Mouse (Mus musculus) embryonic facial prominence, embryonic 11.5 days (tissue): ENCODE data around the gene Tst. TPM values are rescaled to one million over a fixed set of nuclear protein-coding genes. Genes with fewer than 3 reads are reported as not detected.

Experiments used
- ATAC-seq: fragments of 200-750 bp; cut with Nextera tagmentation; replicated peaks from 2 replicates; pipeline ENCODE4 v1.8.0; 2017; ENCODE audit warnings: low read depth; ENCODE audit not compliant: insufficient number of reproducible peaks, low FRiP score, low TSS enrichment
- DNase-seq: peaks from one replicate; pipeline ENCODE4 v3.0.0-alpha.2; 2015; ENCODE audit warnings: low spot score
- H3K27ac ChIP-seq: fragments of 300-500 bp; sonication (generic); replicated peaks from 2 replicates; pipeline ENCODE4 v1.5.1; 2014; ENCODE audit warnings: mild to moderate bottlenecking, low read depth, low read length, control low read depth
- H3K27me3 ChIP-seq: fragments of 300-500 bp; sonication (generic); 2 replicates; pipeline ENCODE4 v1.6.1; 2014; ENCODE audit warnings: mild to moderate bottlenecking, low read length, moderate library complexity, mixed read lengths; ENCODE audit not compliant: control insufficient read depth, insufficient read depth
- H3K36me3 ChIP-seq: fragments of 300-500 bp; sonication (generic); replicated peaks from 2 replicates; pipeline ENCODE4 v1.6.1; 2014; ENCODE audit warnings: low read depth, mild to moderate bottlenecking, low read length, moderate library complexity, mixed read lengths; ENCODE audit not compliant: control insufficient read depth, insufficient read depth
- H3K4me1 ChIP-seq: fragments of 300-500 bp; sonication (generic); 2 replicates; pipeline ENCODE4 v1.6.1; 2014; ENCODE audit warnings: low read length, mixed read lengths; ENCODE audit not compliant: control insufficient read depth, insufficient read depth
- H3K4me2 ChIP-seq: fragments of 300-500 bp; sonication (generic); 2 replicates; pipeline ENCODE4 v1.6.1; 2014; ENCODE audit warnings: low read depth, mild to moderate bottlenecking, control low read depth, low read length, moderate library complexity
- H3K4me3 ChIP-seq: fragments of 300-500 bp; sonication (generic); 2 replicates; pipeline ENCODE4 v1.5.1; 2014; ENCODE audit warnings: low read depth, low read length, control low read depth
- H3K9ac ChIP-seq: fragments of 300-500 bp; sonication (generic); replicated peaks from 2 replicates; pipeline ENCODE4 v1.6.1; 2014; ENCODE audit warnings: mild to moderate bottlenecking, control low read depth, low read length
- H3K9me3 ChIP-seq: fragments of 300-500 bp; sonication (generic); replicated peaks from 2 replicates; pipeline ENCODE4 v1.6.1; 2016; ENCODE audit warnings: mild to moderate bottlenecking, low read length, inconsistent platforms, mixed read lengths; ENCODE audit not compliant: control insufficient read depth
- WGBS: fragments of 180-500 bp; shearing (Covaris S2); extraction: QIAGEN DNeasy Blood & Tissue Kit; methylation state at CpG from one replicate; pipeline ENCODE4 v1.1.7; 2014; 5-methylcytosine and 5-hydroxymethylcytosine counted together
- polyA plus RNA-seq: library from polyadenylated mRNA; unstranded; fragments of >200 nt; fragmentation: Nextera tagmentation; extraction: Ambion mirVana; gene quantifications from 2 replicates; pipeline ENCODE4 v1.2.1, GENCODE M21; 2014

Gene Tst
- polyA plus RNA-seq, 1 experiment from 2014 or later, result 9.7 TPM

DNA sequence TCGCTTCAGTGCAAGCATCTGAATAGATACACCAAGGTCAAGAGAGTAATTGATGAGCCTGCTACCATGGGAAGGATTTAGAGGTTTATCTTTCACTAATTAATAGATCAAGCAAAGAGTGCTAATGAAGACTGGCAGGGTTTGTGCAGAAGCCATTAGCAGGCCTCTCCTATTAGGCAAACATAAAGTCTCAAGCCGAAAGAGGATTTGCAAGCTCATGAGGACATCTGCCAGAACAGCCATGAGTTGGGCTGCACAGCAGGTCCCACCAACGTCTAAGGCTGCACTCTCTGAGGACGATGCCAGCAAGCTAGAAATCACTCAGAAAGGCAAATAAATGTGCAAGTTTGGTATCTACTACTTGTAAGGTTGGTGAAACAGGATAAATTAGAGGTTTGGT lies 25.0 kb downstream of the Tst start:
- H3K36me3 ChIP-seq, result no peaks in the 10 kb centered on the region
- DNase-seq (no peak), ATAC-seq (no peak)
- no peak overlapping the region for H3K4me2 ChIP-seq
- no peak overlapping the region for H3K9ac ChIP-seq
- H3K27ac ChIP-seq, result no peak overlapping the region
- H3K27me3 ChIP-seq, result no peaks in the 10 kb centered on the region
- WGBS, result 73% methylated on average over 4 of the region's 4 CpGs
- H3K9me3 ChIP-seq, result no peaks in the 10 kb centered on the region
- H3K4me3 ChIP-seq, result no peak overlapping the region
- no peaks in the 10 kb centered on the region for H3K4me1 ChIP-seq

DNA sequence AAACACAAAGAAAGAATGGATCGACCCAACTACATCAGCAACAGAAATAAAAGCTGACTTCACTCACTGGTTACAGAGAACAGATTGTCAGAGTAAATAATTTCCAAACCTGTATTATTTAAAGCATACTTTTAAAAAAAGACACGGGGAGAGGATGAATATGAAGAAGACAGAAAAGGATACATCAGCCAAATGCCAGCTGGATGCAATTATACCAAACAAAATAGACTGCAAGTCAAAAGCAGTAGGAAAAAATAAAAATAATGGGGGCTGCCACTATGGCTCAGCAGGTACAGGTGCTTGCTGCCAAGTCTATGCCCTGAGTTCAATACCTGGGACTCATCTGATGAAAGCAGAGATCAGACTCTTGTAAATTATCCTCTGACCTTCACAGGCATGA lies 25.5 kb downstream of the Tst start:
- Histone ChIP-seq H3K36me3 (no peaks in the 10 kb centered on the region), H3K27ac (no peak overlapping the region), H3K27me3 (no peaks in the 10 kb centered on the region), H3K4me3 (no peak overlapping the region), H3K9ac (no peak overlapping the region), H3K4me2 (no peak overlapping the region), H3K4me1 (no peaks in the 10 kb centered on the region), H3K9me3 (no peaks in the 10 kb centered on the region)
- WGBS, result 77% methylated on average over 2 of the region's 2 CpGs
- ATAC-seq (no peak), DNase-seq (no peak)

DNA sequence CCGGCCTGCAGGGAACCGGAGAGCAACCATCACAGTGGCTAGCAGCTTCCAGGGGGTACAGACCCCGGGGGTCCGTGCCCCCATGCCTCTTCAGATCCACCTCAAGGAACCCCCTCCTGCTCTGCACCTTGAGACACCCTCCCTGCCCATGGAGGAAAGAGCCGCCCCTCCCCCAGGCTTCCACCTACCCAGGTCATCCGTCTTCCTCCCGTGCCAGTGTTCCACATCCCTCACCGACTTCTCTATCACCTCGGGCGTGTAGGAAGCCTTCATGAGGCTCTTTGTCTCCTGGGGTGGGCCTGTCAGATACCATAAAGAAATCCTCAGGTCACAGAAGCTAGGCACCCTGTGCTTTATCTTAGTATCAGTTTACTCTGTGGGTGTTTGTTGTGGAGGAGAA lies 27.2 kb downstream of the Tst start:
- H3K36me3 ChIP-seq, result no peaks in the 10 kb centered on the region
- DNase-seq, result no peak
- 85% methylated on average over 10 of the region's 10 CpGs for WGBS

DNA sequence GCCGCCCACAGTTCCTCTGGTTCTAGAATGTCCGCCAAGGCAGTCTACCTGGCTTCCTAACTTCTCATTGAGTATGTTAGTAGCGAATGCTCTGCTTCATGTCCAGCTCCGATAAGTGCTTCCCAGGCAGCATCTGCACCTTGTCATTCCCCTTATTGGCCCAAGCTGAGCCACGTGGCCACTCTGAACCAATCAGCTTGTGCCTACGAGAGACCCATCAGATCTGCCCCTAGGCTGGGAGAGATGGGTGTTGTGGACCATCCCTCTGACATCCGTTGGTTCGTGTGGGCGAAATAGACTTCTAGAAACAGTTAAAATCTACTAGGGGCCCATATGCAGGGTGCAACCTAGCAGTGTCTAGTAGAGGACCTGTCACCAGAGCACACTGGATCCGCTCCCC lies 27.8 kb downstream of the Tst start:
- no peaks in the 10 kb centered on the region for H3K9me3 ChIP-seq
- WGBS, result 86% methylated on average over 10 of the region's 10 CpGs
- H3K9ac ChIP-seq, result no peak overlapping the region
- H3K4me1 ChIP-seq, result no peaks in the 10 kb centered on the region
- H3K4me3 ChIP-seq, result no peak overlapping the region
- H3K36me3 ChIP-seq, result no peaks in the 10 kb centered on the region
- H3K4me2 ChIP-seq, result no peak overlapping the region
- ATAC-seq, result no peak
- no peak overlapping the region for H3K27ac ChIP-seq
- no peaks in the 10 kb centered on the region for H3K27me3 ChIP-seq
- DNase-seq, result no peak

More for the DNA sequence above, 27.2 kb downstream of the Tst start:
- Histone ChIP-seq H3K27ac (no peak overlapping the region), H3K4me3 (no peak overlapping the region), H3K4me1 (no peaks in the 10 kb centered on the region), H3K9ac (no peak overlapping the region), H3K9me3 (no peaks in the 10 kb centered on the region), H3K27me3 (no peaks in the 10 kb centered on the region), H3K4me2 (no peak overlapping the region)
- ATAC-seq, result no peak

DNA sequence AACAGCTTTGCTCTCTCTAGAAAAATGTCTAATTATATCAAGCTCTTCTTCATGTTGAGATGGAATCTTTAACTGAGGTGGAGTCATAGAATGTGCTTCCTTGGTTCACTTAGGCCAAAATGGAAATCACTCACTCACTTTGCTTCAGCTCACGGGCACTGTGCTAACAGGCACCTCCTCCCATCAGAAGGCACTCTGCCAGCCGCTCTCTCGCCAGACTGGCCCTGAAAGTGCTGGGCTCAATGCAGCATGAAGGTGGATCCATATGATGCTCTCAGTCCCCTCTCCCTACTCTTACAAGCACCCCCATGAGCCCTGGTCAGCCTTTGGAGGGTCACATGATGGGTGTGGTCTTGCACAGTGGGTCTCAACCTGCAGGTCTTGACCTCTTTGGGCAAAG lies 31.5 kb downstream of the Tst start:
- H3K27me3 ChIP-seq, result no peaks in the 10 kb centered on the region; the same call in 1 of the 2 replicates
- no peaks in the 10 kb centered on the region for H3K4me1 ChIP-seq
- DNase-seq, result no peak
- H3K9me3 ChIP-seq, result no peaks in the 10 kb centered on the region
- ATAC-seq, result no peak
- WGBS, result 78% methylated on average over 3 of the region's 3 CpGs
- H3K4me3 ChIP-seq, result no peak overlapping the region
- H3K4me2 ChIP-seq, result no peak overlapping the region
- no peaks in the 10 kb centered on the region for H3K36me3 ChIP-seq
- H3K9ac ChIP-seq, result no peak overlapping the region
- no peak overlapping the region for H3K27ac ChIP-seq

DNA sequence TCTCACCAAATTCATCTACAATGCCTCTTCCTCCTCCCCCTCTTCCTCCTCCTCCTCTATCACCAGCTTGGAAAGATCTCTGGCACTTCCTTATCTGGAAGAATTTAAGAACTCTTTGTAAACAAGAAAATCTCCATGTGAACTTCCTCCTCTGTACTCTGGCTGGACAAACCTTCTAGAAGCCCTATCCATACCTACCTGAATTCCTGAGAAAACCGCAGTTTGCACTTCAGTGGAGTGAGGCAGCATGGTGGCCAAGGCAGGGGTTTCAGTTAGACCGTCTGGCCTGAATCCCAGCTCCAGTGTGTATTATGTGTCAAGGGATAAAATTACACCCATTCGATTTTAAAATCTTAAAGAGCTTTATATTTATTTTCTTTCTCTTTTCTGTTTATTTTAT lies 32.9 kb downstream of the Tst start:
- 62% methylated on average over 3 of the region's 3 CpGs for whole genome bisulfite sequencing
- no peak for DNase-seq
- Histone ChIP-seq H3K36me3 (no peaks in the 10 kb centered on the region), H3K27me3 (no peaks in the 10 kb centered on the region; the same call in 1 of the 2 replicates), H3K27ac (no peak overlapping the region), H3K9me3 (no peaks in the 10 kb centered on the region), H3K4me2 (no peak overlapping the region), H3K4me3 (no peak overlapping the region), H3K9ac (no peak overlapping the region), H3K4me1 (no peaks in the 10 kb centered on the region)
- no peak for ATAC-seq

DNA sequence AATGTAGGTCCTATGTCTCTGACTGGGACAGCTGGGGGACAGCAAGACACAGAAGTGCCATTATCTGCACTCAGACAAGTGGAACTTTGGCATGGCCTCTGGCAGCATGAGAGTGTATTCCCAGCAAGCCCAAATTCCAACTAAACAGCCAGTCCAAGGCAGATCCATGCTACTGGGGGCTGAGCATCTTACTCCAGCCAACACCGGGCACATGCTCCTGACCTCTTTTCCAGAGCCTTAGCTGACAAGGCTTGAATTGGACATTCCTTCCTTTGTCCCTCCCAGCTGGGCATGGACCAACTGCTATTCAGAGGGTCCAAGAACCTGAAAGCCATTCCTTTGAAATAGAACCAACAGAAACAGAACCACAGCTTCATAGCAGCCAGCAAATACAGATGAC lies 36.1 kb downstream of the Tst start:
- WGBS, result 67% methylated on average over 1 of the region's 1 CpGs
- Histone ChIP-seq H3K9ac (no peak overlapping the region), H3K4me2 (no peak overlapping the region), H3K27me3 (no peaks in the 10 kb centered on the region; the same call in 1 of the 2 replicates), H3K36me3 (no peaks in the 10 kb centered on the region), H3K9me3 (no peaks in the 10 kb centered on the region), H3K4me3 (no peak overlapping the region), H3K27ac (no peak overlapping the region), H3K4me1 (no peaks in the 10 kb centered on the region)
- DNase-seq (no peak), ATAC-seq (no peak)

DNA sequence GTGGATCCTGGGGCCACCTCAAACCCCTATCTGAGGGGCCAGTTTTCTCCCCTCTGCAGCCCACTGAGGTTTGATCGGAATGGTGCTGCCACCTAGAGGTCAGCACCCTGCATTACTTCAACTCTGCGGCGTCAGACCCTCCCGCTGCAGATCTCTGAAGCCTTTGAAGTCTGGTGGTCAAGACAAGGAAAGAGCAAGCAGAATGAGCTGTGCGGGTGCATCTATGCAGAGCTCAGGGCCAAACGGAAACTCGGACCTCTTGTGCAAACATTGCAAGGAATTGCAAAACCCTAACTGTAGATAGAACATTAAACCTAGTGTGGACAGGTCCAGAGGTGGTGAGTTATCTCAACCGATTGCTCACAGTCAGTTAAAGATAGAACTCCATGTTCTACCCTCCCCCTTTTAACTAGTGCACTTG lies 36.8 kb downstream of the Tst start:
- Histone ChIP-seq H3K36me3 (no peaks in the 10 kb centered on the region), H3K27ac (no peak overlapping the region), H3K27me3 (no peaks in the 10 kb centered on the region; the same call in 1 of the 2 replicates), H3K4me2 (no peak overlapping the region), H3K9ac (no peak overlapping the region), H3K4me1 (no peaks in the 10 kb centered on the region), H3K9me3 (no peaks in the 10 kb centered on the region), H3K4me3 (no peak overlapping the region)
- WGBS, result 12% methylated on average over 8 of the region's 8 CpGs
- peak; percentile 63 for DNase-seq
- ATAC-seq, result no peak
